Mouse (Mus musculus) embryonic facial prominence, embryonic 12.5 days (tissue): Measurements from ENCODE around the gene Fscn3. TPM values are rescaled to one million over a fixed set of nuclear protein-coding genes. Genes with fewer than 3 reads are reported as not detected.

ENCODE experiments used
- ATAC-seq: fragments of 200-750 bp; cut with Nextera tagmentation; 2 replicates; pipeline ENCODE4 v1.8.0; 2017; ENCODE audit not compliant: insufficient number of reproducible peaks, insufficient read depth, low FRiP score, low TSS enrichment
- H3K27ac ChIP-seq: fragments of 300-500 bp; sonication (generic); 2 replicates; pipeline ENCODE4 v1.5.1; 2016; ENCODE audit warnings: mild to moderate bottlenecking
- H3K27me3 ChIP-seq: fragments of 300-500 bp; sonication (generic); 2 replicates; pipeline ENCODE4 v1.6.1; 2016; ENCODE audit warnings: mild to moderate bottlenecking, moderate library complexity
- H3K36me3 ChIP-seq: fragments of 300-500 bp; sonication (generic); 2 replicates; pipeline ENCODE4 v1.6.1; 2016; ENCODE audit warnings: mild to moderate bottlenecking
- H3K4me1 ChIP-seq: fragments of 300-500 bp; sonication (generic); 2 replicates; pipeline ENCODE4 v1.6.1; 2016
- H3K4me2 ChIP-seq: fragments of 300-500 bp; sonication (generic); replicated peaks from 2 replicates; pipeline ENCODE4 v1.6.1; 2016; ENCODE audit warnings: mild to moderate bottlenecking, moderate library complexity
- H3K4me3 ChIP-seq: fragments of 300-500 bp; sonication (generic); 2 replicates; pipeline ENCODE4 v1.5.1; 2016; ENCODE audit warnings: mild to moderate bottlenecking
- H3K9ac ChIP-seq: fragments of 300-500 bp; sonication (generic); 2 replicates; pipeline ENCODE4 v1.6.1; 2016; ENCODE audit warnings: mild to moderate bottlenecking, moderate library complexity
- H3K9me3 ChIP-seq: fragments of 300-500 bp; sonication (generic); 2 replicates; pipeline ENCODE4 v1.6.1; 2016; ENCODE audit warnings: mild to moderate bottlenecking, moderate library complexity
- WGBS: fragments of 180-500 bp; shearing (Covaris S2); methylation state at CpG from one replicate; pipeline ENCODE4 v1.1.7; 2016; 5-methylcytosine and 5-hydroxymethylcytosine counted together
- polyA plus RNA-seq: library from polyadenylated mRNA; unstranded; fragments of >200 nt; fragmentation: Nextera tagmentation; extraction: Ambion mirVana; gene quantifications from 2 replicates; pipeline ENCODE4 v1.2.1, GENCODE M21; 2016

Fscn3 gene
- polyA plus RNA-seq, 1 experiment from 2014 or later: not detected

- WGBS: 71% methylated on average over 4 of the region's 4 CpGs
- Histone ChIP-seq H3K4me3 (no peak overlapping the region), H3K4me2 (no peak overlapping the region), H3K36me3 (peaks cover 40% of the 10 kb centered on the region), H3K9me3 (no peaks in the 10 kb centered on the region), H3K27ac (no peak overlapping the region), H3K4me1 (peaks cover 20% of the 10 kb centered on the region), H3K27me3 (no peaks in the 10 kb centered on the region), H3K9ac (no peak overlapping the region)
- ATAC-seq: no peak
These were observed 10.6 kb upstream of the Fscn3 start for GRCm38 (mm10) chr6:28416981-28417380.

- no peak overlapping the region for H3K27ac ChIP-seq
- no peaks in the 10 kb centered on the region for H3K27me3 ChIP-seq
These were observed 9.1 kb upstream of the Fscn3 start for GRCm38 (mm10) chr6:28418449-28418848.

GRCm38 (mm10) chr6:28419673-28420072, 7.9 kb upstream of the Fscn3 start:
- 76% methylated on average over 2 of the region's 2 CpGs for WGBS
- Histone ChIP-seq H3K4me2 (peak overlapping the region; percentile 86), H3K9ac (no peak overlapping the region)

More at GRCm38 (mm10) chr6:28418449-28418848, 9.1 kb upstream of the Fscn3 start:
- Histone ChIP-seq H3K36me3 (peaks cover 40% of the 10 kb centered on the region), H3K9me3 (no peaks in the 10 kb centered on the region), H3K4me2 (no peak overlapping the region), H3K4me1 (peaks cover 24% of the 10 kb centered on the region), H3K4me3 (no peak overlapping the region), H3K9ac (no peak overlapping the region)
- no peak for ATAC-seq
- WGBS: 92% methylated on average over 14 of the region's 14 CpGs

GRCm38 (mm10) chr6:28420361-28420760, 7.2 kb upstream of the Fscn3 start:
- Histone ChIP-seq H3K4me3 (peak overlapping the region; percentile 85), H3K4me1 (peaks cover 33% of the 10 kb centered on the region), H3K27ac (no peak overlapping the region), H3K4me2 (peak overlapping the region; percentile 86), H3K9me3 (no peaks in the 10 kb centered on the region), H3K27me3 (no peaks in the 10 kb centered on the region), H3K9ac (peak overlapping the region; percentile 74), H3K36me3 (peaks cover 34% of the 10 kb centered on the region)
- ATAC-seq: no peak
- WGBS: 81% methylated on average over 17 of the region's 17 CpGs

More at GRCm38 (mm10) chr6:28419673-28420072, 7.9 kb upstream of the Fscn3 start:
- Histone ChIP-seq H3K4me3 (no peak overlapping the region), H3K4me1 (peaks cover 29% of the 10 kb centered on the region), H3K27me3 (no peaks in the 10 kb centered on the region), H3K27ac (no peak overlapping the region), H3K9me3 (no peaks in the 10 kb centered on the region), H3K36me3 (peaks cover 40% of the 10 kb centered on the region)
- no peak for ATAC-seq

- H3K27me3 ChIP-seq: no peaks in the 10 kb centered on the region
- H3K4me3 ChIP-seq: peak overlapping the region; percentile 85
- no peak overlapping the region for H3K27ac ChIP-seq
- H3K36me3 ChIP-seq: peaks cover 33% of the 10 kb centered on the region
- peak overlapping the region; percentile 74 for H3K9ac ChIP-seq
- 25% methylated on average over 13 of the region's 13 CpGs for whole genome bisulfite sequencing
- H3K4me2 ChIP-seq: peak overlapping the region; percentile 86
- H3K4me1 ChIP-seq: peaks cover 33% of the 10 kb centered on the region
- no peaks in the 10 kb centered on the region for H3K9me3 ChIP-seq
- ATAC-seq: no peak
These were observed 6.7 kb upstream of the Fscn3 start for GRCm38 (mm10) chr6:28420865-28421264.

- Histone ChIP-seq H3K36me3 (peaks cover 35% of the 10 kb centered on the region), H3K4me1 (peaks cover 33% of the 10 kb centered on the region), H3K9ac (peak overlapping the region; percentile 74), H3K27me3 (no peaks in the 10 kb centered on the region), H3K27ac (0 out of 2 replicates have a peak overlapping the region, but pooled peaks have one; percentile 46), H3K9me3 (no peaks in the 10 kb centered on the region), H3K4me3 (peak overlapping the region; percentile 85), H3K4me2 (peak overlapping the region; percentile 86)
- peak; percentile 80 for ATAC-seq
- WGBS: under 1% methylated on average over 27 of the region's 27 CpGs
These were observed 6.1 kb upstream of the Fscn3 start for GRCm38 (mm10) chr6:28421469-28422000.

- Histone ChIP-seq H3K4me2 (peak overlapping the region; percentile 64), H3K9me3 (no peaks in the 10 kb centered on the region), H3K27ac (no peak overlapping the region), H3K4me1 (peaks cover 30% of the 10 kb centered on the region), H3K4me3 (peak overlapping the region; percentile 90), H3K27me3 (no peaks in the 10 kb centered on the region), H3K9ac (peak overlapping the region; percentile 97; the same call in 1 of the 2 replicates), H3K36me3 (peaks cover 31% of the 10 kb centered on the region)
- ATAC-seq: no peak
- WGBS: 73% methylated on average over 15 of the region's 15 CpGs
These were observed 4.8 kb upstream of the Fscn3 start for GRCm38 (mm10) chr6:28422651-28423290.

GRCm38 (mm10) chr6:28423313-28423712, 4.3 kb upstream of the Fscn3 start, which contains the start of gene Arf5:
Gene Arf5 (plus strand): TSS chr6:28423560.
- no peaks in the 10 kb centered on the region for H3K9me3 ChIP-seq
- peaks cover 26% of the 10 kb centered on the region for H3K36me3 ChIP-seq
- peak within 1 kb of the TSS; percentile 97 for H3K9ac ChIP-seq
- H3K4me1 ChIP-seq: peaks cover 30% of the 10 kb centered on the region
- H3K4me3 ChIP-seq: peak within 1 kb of the TSS; percentile 90
- peak within 1 kb of the TSS; percentile 64 for H3K4me2 ChIP-seq
- no peaks in the 10 kb centered on the region for H3K27me3 ChIP-seq
- H3K27ac ChIP-seq: peak within 1 kb of the TSS; percentile 79
- under 1% methylated on average over 30 of the region's 42 CpGs for WGBS
- ATAC-seq: peak; percentile 50; the same call in 1 of the 2 replicates

- Histone ChIP-seq H3K9ac (peak overlapping the region; percentile 97), H3K27ac (peak overlapping the region; percentile 79), H3K4me3 (peak overlapping the region; percentile 90), H3K9me3 (no peaks in the 10 kb centered on the region), H3K27me3 (no peaks in the 10 kb centered on the region), H3K36me3 (peaks cover 19% of the 10 kb centered on the region), H3K4me2 (peak overlapping the region; percentile 64), H3K4me1 (peaks cover 30% of the 10 kb centered on the region)
- WGBS: 11% methylated on average over 34 of the region's 46 CpGs
- ATAC-seq: peak; percentile 35; the same call in 1 of the 2 replicates
These were observed 3.6 kb upstream of the Fscn3 start for GRCm38 (mm10) chr6:28423767-28424695.

- no peak overlapping the region for H3K9ac ChIP-seq
- ATAC-seq: no peak
- no peak overlapping the region for H3K27ac ChIP-seq
- H3K4me2 ChIP-seq: peak overlapping the region; percentile 64
- no peaks in the 10 kb centered on the region for H3K9me3 ChIP-seq
- H3K36me3 ChIP-seq: peaks cover 15% of the 10 kb centered on the region
- peaks cover 23% of the 10 kb centered on the region for H3K4me1 ChIP-seq
- 98% methylated on average over 6 of the region's 6 CpGs for WGBS
- H3K27me3 ChIP-seq: no peaks in the 10 kb centered on the region
- 0 out of 2 replicates have a peak overlapping the region, but pooled peaks have one; percentile 90 for H3K4me3 ChIP-seq
These were observed 2.6 kb upstream of the Fscn3 start for GRCm38 (mm10) chr6:28425019-28425418.

GRCm38 (mm10) chr6:28428290-28428689, 701 bp downstream of the Fscn3 start, which contains the start of gene Gcc1:
Gene Gcc1 (minus strand): TSS chr6:28428390.
- no peak for ATAC-seq
- no peaks in the 10 kb centered on the region for H3K27me3 ChIP-seq
- 82% methylated on average over 3 of the region's 3 CpGs for WGBS
- no peak within 1 kb of the TSS for H3K9ac ChIP-seq
- H3K4me1 ChIP-seq: peaks cover 9% of the 10 kb centered on the region; the same call in 1 of the 2 replicates
- no peaks in the 10 kb centered on the region for H3K9me3 ChIP-seq
- peaks cover 15% of the 10 kb centered on the region for H3K36me3 ChIP-seq
- no peak within 1 kb of the TSS for H3K27ac ChIP-seq
- no peak within 1 kb of the TSS for H3K4me3 ChIP-seq
- H3K4me2 ChIP-seq: no peak within 1 kb of the TSS
